Mouse (Mus musculus): Measurements from ENCODE around the gene Wdfy3. TPM values are rescaled to one million over a fixed set of nuclear protein-coding genes. Genes with fewer than 3 reads are reported as not detected.

Gene Wdfy3
- total RNA-seq, 2 experiments from 2014 or later: 103 to 105 TPM

- no peak for DNase-seq (ENCODE audit: extremely low spot score in 1 of 2, low spot score in 2 of 2)
- intact Hi-C loops (cut with DNase I): no loop called here
These were observed 6.5 kb downstream of the Wdfy3 start for GRCm38 (mm10) chr5:102063013-102063752.

DNA sequence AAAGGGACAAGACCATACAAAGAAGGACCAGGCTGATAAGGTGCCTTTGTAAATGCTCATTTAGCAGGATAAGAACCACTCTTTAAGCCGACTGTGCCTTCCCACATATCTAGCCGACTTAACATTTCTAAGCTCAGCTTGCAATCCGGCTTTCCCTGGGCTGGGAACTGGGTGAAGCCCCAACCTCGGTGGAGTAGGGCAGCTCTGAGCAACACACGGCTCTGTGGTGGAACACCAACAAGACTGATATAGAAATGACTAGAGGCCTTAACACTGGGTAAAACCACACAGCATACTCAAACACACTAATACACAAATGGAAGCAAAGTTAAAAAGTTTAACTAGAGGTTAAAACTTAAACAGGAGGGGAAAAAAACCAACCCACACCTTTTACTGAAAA, 7.9 kb downstream of the Wdfy3 start:
- no peak for DNase-seq (ENCODE audit: extremely low spot score in 1 of 2, low spot score in 2 of 2)
- intact Hi-C loops (cut with DNase I): no loop called here

GRCm38 (mm10) chr5:102055946-102056345, 13.8 kb downstream of the Wdfy3 start:
- DNase-seq (ENCODE audit: extremely low spot score in 1 of 2, low spot score in 2 of 2): no peak
- intact Hi-C loops (cut with DNase I): no loop called here

GRCm38 (mm10) chr5:102055130-102055641, 14.5 kb downstream of the Wdfy3 start:
- DNase-seq (ENCODE audit: extremely low spot score in 1 of 2, low spot score in 2 of 2): peak in 1 of 2 experiments; percentile 35
- intact Hi-C loops (cut with DNase I): no loop called here

DNA sequence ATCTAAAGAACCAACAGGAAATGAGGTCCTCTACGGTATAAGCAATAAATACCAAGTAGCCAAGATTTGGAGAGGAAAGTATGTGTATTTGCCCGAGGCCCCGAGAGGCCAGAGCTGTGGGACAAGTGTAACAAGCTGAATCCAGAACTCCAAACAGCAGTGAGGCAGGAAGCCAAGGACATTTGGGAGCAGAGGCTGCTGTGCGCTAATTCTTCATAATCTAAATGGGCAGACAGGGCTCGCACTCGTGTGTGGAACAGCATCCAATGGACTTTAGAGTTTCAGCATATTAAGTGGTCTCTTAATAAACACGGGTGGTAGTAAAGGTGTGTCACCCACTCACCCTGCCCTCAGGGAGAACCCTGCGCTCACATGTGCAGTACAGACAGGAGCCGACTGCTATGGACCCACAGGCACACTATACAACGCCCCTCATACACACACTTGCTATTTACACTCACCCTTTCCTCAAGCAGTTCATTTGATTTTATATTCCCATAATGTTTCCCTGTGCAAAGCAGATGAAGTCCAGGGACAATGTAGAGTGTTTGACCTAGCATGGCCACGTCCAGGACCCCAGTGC, 15.1 kb downstream of the Wdfy3 start:
- intact Hi-C loops (cut with DNase I): no loop called here
- no peak for DNase-seq (ENCODE audit: extremely low spot score in 1 of 2, low spot score in 2 of 2)

DNA sequence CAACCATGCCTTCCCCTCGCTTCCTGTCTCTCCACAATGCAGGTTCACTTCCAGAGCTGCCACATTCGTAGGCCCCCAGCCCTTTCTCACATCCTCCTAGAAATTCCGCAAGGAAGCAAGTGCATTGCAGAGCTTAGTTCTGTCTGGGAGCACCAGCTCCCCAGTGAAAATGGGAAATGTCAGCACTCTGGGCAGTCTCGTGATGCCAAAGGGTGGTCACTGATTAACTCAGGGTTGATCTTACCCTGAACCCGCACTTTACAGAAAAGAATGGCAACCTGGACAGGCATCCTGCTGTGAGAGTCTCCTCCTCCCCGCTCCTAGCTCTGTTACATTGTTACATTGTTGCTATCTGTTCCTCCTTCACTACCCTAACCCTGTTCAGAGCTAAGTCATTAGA, 16.8 kb downstream of the Wdfy3 start:
- intact Hi-C loops (cut with DNase I): no loop called here
- DNase-seq (ENCODE audit: extremely low spot score in 1 of 2, low spot score in 2 of 2): no peak

DNA sequence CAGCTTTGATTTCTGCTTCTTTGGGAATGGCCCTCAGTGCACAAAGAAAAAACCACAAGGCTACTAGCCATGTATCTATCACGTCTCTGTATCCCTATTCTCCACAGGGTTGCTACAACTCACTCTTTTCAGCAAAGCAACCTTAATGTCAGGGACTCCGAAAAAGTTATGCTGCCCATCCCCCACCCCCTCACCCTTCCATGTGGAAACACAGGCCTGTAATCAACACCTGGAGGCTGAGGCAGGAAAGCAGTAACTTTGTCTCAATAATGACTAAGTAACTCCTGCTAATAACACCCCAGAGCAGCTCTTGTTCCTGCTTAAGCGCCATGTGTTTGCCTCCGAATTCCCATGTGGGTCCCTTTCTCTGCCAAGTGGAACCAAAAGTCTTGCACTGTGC, 17.3 kb downstream of the Wdfy3 start:
- no peak for DNase-seq (ENCODE audit: extremely low spot score in 1 of 2, low spot score in 2 of 2)
- intact Hi-C loops (cut with DNase I): no loop called here

- intact Hi-C loops (cut with DNase I): no loop called here
- no peak for DNase-seq (ENCODE audit: extremely low spot score in 1 of 2, low spot score in 2 of 2)
These were observed 19.0 kb downstream of the Wdfy3 start for GRCm38 (mm10) chr5:102050677-102051076.

GRCm38 (mm10) chr5:102048416-102048815, 21.3 kb downstream of the Wdfy3 start:
- intact Hi-C loops (cut with DNase I): no loop called here
- no peak for DNase-seq (ENCODE audit: extremely low spot score in 1 of 2, low spot score in 2 of 2)

DNA sequence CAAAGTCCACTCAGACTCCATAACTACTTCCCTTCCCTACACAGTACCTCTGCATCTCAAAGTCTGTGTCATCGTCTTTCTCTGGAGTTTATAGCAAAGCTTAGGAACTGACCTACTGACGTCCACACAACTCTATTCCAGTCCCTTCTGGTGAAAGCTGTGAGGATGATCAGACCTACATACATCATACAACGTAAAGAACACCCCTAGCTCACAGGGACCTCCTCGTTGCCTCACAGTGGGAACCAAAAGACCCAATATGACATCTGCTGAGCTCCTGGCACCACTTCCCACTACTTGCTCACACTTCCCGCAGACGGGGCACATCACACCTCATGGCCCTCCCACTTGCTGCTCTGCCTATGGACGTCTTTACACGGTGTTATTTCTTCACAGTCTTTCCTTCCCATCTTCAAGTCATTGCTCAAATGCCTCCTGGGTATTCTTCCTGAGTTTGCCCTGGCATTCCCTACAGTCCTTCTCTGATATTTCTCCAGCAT, 23.1 kb downstream of the Wdfy3 start:
- DNase-seq (ENCODE audit: extremely low spot score in 1 of 2, low spot score in 2 of 2): no peak
- intact Hi-C loops (cut with DNase I): no loop called here

DNA sequence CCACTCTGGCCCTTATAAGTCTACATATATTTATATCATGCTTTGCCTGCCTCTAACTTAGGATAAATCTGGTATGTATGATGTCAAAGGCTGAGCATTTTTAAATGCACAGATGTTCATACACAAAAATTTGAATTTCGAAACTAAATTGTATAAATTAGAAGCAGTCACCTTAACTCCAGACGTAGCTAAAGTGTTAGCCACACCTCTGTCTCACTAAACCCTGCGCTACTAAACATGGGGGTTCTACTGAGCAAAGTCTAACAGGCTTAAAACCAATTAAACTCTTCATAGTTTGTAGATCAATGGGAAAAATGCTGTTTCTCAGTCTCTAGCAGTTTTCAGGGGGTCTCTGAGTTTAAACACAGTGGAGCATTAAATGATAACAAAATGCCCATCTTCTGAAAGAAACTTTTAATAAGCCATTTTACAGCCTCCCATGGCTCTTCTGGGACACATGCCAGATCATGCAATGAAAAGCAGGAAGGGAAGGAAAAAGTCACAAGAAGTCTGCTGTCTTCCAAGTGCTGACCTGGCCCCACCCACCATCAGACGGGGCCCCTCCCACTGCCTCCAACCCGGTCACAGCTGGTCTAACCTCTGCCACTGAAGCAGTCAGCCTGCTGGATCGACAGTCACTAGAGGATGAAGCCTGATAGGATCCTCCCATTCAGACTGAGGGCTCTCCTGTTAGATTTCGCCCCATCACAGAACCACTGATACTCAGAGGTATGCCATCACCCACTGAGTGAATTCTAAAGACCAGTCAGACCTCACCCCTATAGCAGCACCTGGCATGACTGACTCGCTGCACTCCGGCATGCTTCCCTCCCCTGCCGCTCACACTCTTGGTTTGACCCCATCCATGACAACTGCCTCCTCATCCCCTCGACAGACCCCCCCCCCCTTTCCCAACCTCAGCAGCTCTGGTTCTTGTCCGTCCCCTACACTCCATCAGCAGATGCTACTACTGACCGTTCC, 23.8 kb downstream of the Wdfy3 start:
- DNase-seq (ENCODE audit: extremely low spot score in 1 of 2, low spot score in 2 of 2): peak in 1 of 2 experiments; percentile 40
- intact Hi-C loops (cut with DNase I): no loop called here

- intact Hi-C loops (cut with DNase I): no loop called here
These were observed 24.5 kb downstream of the Wdfy3 start for GRCm38 (mm10) chr5:102045177-102045576.

DNA sequence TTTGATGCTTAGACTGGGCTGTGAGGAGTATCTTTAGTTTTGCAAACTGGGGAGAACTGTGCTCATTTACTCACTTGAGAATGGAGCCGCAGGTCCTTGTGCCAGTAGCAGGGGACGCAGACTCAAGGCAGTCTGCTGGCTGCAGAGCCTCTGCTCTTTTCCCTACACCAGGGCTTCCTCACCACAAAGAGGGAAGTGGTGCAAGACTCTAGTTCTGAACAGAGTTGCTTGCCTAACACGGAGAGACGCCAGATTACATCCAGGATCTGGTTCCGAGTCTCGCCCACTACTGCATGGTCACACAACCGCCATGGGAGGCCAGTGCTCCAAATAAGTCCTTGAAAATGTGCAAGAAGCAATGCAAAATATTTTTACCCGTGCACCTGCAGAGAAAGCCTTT, 36.4 kb downstream of the Wdfy3 start:
- intact Hi-C loops (cut with DNase I): no loop called here
- no peak for DNase-seq (ENCODE audit: extremely low spot score in 1 of 2, low spot score in 2 of 2)

More at GRCm38 (mm10) chr5:102045177-102045576, 24.5 kb downstream of the Wdfy3 start:
- DNase-seq (ENCODE audit: extremely low spot score in 1 of 2, low spot score in 2 of 2): no peak

DNA sequence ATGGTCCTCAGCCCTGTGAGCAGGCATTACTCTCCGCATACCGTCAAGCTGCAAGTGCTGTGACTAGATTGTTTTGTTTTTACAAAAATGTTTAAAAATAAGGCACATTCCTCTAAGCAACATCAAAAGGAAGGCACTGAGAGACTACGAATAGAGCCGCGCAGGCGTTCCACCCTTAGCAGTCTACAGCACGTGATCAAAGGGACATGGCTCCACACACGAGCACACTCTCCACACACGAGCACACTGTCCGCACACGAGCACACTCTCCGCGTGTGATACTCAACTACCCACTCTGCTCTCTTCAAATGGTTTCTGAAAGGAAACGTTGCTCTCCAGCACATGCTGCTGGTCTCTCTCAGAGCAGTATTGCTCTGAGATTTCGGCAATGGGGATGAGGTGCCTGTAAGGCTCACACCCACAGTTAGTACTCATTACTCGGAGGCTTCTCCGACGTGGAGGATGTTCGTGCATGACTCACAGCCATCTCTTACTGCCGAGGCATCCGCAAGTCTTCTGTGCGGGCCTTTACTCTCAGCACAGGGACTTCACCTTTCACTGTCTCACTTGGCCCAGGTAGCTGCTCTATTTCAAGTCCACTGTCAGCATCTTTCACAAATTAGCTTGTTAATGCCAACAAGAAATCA, 37.0 kb downstream of the Wdfy3 start:
- DNase-seq (ENCODE audit: extremely low spot score in 1 of 2, low spot score in 2 of 2): peak in 1 of 2 experiments; percentile 58
- intact Hi-C loops (cut with DNase I): no loop called here

DNA sequence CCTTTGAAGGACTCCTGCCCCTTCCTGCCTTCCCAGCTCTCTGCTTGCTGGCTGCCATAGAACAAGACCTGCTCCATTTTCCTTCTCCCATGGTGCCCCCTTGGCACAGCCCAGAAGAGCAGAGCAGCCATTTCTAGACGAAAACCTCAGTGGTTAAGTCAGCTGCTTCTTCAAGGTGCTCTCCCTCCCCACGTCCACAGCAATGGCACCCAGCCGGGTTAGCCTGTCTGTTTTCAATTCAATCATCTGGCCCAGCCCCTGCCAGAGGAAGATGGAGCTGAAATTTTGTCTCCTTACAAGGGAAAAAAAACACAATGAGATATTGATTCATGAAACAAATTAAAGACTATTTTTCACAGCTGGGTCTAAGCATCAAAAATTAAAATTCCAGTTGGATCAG, 37.5 kb downstream of the Wdfy3 start:
- DNase-seq (ENCODE audit: extremely low spot score in 1 of 2, low spot score in 2 of 2): peak in 1 of 2 experiments; percentile 49
- intact Hi-C loops (cut with DNase I): no loop called here

GRCm38 (mm10) chr5:102023376-102023775, 46.3 kb downstream of the Wdfy3 start:
- DNase-seq (ENCODE audit: extremely low spot score in 1 of 2, low spot score in 2 of 2): no peak
- intact Hi-C loops (cut with DNase I): no loop called here

- intact Hi-C loops (cut with DNase I): no loop called here
- peak in 1 of 2 experiments; percentile 34 for DNase-seq (ENCODE audit: extremely low spot score in 1 of 2, low spot score in 2 of 2)
These were observed 47.5 kb downstream of the Wdfy3 start for GRCm38 (mm10) chr5:102022018-102022898.

DNA sequence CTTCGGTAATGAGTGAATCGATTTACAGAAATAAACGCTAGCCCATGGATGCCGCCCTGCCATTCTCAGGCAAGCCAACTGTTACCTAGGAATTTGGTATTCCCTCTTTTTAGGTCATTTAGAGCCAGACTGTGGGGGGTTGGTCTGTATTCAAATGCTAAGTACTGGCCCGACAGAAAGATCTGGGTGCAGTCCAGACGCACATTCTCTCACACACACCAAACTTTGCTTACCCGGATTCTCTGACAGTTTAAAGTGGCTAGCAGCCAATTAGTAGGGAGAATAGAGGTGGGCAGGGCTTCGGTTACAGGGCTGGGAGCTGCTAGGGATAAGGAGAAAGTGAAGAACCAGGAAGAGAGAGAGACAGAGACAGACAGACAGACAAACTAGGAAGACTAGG, 55.5 kb downstream of the Wdfy3 start:
- DNase-seq (ENCODE audit: extremely low spot score in 1 of 2, low spot score in 2 of 2): no peak
- intact Hi-C loops (cut with DNase I): no loop called here

Data from left cerebral cortex, postnatal 10 days (tissue).